Mouse (Mus musculus): ENCODE measurements around the gene Sbf2.

Gene Sbf2

GRCm38 (mm10) chr7:110387565-110387964 lies 227.2 kb downstream of the Sbf2 start:
- DNase-seq = no peak

- DNase-seq = no peak
Observed at GRCm38 (mm10) chr7:110385482-110385881, 229.2 kb downstream of the Sbf2 start.

GRCm38 (mm10) chr7:110384343-110384742 lies 230.4 kb downstream of the Sbf2 start:
- DNase-seq = no peak

DNA sequence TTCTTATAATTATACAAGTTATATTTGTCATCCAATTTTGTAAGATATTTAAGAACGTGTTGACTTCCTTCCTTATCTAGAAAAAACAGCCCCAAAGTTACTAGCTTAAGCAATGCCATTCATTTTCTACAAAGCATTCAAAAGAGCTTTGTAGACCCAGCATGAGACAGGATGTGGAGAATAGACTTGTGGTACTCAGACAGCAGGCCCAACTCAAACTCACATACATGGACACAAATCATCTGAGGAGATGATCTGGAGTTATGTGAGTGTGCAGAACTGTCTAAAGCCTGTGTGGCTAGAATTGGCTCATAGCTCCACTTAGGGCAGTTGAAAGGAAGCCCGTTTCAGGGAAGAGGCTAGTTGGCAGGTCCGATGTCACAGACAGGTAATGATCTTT lies 233.1 kb downstream of the Sbf2 start:
- DNase-seq = no peak

- DNase-seq = no peak
Observed at GRCm38 (mm10) chr7:110379335-110379914, 235.3 kb downstream of the Sbf2 start.

DNA sequence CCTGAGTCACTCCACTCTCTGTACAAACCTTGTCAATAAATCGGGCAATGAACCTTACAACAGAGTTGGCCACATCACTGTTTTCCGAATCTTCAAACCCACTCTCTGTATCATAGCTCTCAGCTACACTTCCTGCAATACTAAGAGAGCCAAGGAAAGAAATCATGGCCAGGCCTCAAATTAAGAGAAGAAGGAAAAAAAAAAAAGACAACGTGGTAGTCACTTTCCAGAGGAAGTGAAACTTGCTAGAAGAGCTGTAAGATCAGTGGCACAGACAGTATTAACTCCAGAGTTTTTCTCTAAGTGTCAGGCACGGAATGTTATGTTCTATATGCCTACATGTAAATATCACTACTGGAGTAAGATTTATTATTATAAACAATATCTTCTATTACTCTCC lies 242.2 kb downstream of the Sbf2 start:
- DNase-seq = no peak

DNA sequence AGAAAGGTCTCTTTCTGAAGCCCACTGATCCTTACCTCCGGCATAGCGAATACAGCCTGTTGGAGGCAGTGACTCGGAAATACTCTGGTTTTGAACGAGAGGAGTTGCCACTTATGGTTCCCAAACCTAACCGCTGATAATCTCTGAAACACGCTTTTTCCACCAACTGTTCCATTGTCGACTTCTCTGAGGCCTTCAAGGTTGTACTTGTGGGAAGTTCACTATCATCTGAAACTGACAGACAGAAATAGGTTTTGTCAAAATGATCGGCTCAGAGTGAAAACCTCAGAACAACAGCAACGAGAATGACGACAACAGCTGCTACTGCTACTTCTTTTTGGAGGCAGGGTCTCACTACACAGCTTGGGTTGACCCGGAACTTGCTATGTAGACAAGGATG lies 252.7 kb downstream of the Sbf2 start:
- DNase-seq = no peak

DNA sequence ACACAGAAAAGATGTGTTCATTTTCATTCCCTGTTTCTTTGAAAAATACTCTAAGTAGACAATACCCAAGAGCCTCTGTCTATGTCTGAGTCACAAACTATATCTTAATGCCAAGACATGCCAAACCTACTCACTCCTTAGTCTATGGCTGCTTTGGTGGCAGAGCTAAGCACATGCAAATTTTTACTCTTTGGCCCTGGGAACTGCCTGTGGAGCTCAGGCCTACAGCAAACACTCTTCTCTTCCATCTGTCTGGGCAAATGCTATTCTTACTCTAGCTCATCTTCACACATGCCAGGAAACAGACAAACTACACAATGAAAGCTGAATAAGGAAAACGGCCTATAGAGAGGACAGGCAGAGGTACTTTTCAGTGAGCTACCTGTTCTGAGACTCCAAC lies 253.2 kb downstream of the Sbf2 start:
- no peak for DNase-seq

GRCm38 (mm10) chr7:110359391-110359790 lies 255.3 kb downstream of the Sbf2 start:
- no peak for DNase-seq

GRCm38 (mm10) chr7:110353971-110354370 lies 260.8 kb downstream of the Sbf2 start:
- DNase-seq = no peak

DNA sequence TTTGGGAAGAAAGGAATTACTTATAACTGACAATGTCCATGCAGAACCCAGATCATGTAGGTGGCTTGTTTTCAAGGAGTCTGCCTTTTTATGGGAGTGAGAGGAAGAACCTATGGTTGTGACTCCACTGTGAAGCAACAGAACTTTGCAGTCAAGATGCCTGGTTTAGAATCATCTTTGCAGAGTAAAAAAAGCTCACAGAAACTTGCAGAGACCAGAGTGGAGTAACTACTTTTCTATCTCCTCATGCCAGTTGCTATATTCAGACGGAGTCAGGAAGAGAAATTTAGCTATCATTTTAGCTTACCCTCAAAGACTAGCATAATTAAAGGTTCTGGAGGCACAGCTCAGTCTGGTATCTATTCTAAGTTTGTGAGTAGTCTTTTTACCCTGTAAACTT lies 267.5 kb downstream of the Sbf2 start:
- no peak for DNase-seq

- no peak for DNase-seq
Observed at GRCm38 (mm10) chr7:110337601-110338000, 277.1 kb downstream of the Sbf2 start.

GRCm38 (mm10) chr7:110325381-110326110 lies 289.2 kb downstream of the Sbf2 start:
- DNase-seq = no peak

- DNase-seq = no peak
Observed at GRCm38 (mm10) chr7:110324852-110325251, 289.9 kb downstream of the Sbf2 start.

DNA sequence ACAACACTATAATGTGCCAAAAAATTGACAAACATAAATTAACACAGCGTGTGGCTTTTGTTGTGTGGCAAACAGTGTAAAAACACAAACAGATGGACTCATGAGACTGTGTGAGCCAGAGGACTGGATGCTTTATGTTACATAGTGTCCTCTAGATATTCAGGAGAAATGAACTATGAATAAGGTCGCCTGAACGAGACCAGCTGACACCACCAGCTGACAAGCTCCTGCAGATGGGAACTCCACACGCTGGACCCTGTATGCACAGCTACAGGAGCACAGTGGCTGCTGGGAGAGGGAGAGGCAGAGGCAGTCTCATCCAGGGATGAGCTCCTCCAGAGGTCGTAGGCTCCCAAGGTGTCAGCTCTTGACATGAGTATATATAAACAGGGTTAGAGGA lies 293.6 kb downstream of the Sbf2 start:
- DNase-seq = no peak

GRCm38 (mm10) chr7:110318971-110319519 lies 295.7 kb downstream of the Sbf2 start:
- DNase-seq = no peak

DNA sequence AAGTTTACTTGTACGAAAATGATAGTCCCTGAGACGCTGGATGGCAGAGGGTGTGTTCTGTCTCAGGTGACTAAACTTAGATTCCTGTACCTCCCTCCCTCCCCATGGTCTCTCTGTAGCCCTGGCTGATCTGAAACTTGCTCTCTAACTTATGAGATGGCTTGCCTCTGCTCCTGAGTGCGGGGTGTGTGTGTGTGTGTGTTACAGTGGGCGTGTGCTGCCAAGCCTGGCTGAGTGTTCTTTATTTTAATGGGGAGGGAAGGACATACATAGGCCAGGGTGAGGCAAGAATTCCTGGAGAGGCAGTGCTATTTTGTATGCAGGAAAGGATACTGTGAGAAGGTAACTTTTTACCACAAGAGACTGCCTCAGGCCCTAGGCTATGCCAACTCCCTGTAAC lies 297.3 kb downstream of the Sbf2 start:
- no peak for DNase-seq

GRCm38 (mm10) chr7:110315352-110315751 lies 299.4 kb downstream of the Sbf2 start:
- DNase-seq = no peak

GRCm38 (mm10) chr7:110314401-110314890 lies 300.3 kb downstream of the Sbf2 start:
- DNase-seq = no peak

DNA sequence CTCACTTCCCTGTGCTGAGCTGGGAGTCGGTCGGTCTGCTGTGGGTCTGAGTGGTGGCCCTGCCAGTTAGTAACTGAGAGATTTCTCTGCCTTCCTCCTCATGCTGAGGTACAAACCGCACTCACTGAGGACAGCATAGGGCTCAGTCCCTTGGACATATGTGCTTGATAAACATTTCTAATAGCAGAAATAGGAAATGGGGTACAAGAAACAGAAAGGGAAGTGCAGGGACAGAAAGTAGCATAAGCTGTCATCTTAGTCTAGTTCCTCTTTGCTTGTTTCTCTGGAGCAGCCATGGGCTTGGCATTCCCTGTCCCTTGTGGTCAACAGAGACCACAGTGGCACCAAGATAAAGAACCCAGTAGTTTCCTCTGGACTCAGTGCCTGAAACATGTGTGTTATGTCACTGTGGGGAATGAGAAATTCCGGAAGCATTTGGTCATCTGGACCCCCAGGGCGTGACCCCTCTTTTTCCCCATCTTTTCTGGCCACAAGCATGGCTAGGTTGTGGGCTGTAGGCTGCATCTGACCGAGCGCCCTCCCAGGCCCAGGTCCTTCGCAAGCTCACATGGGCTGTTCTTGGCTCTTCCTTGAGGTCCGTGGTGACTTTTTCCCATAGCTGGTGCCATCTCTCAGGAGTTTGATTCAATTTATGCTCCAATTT lies 301.2 kb downstream of the Sbf2 start:
- DNase-seq = no peak

DNA sequence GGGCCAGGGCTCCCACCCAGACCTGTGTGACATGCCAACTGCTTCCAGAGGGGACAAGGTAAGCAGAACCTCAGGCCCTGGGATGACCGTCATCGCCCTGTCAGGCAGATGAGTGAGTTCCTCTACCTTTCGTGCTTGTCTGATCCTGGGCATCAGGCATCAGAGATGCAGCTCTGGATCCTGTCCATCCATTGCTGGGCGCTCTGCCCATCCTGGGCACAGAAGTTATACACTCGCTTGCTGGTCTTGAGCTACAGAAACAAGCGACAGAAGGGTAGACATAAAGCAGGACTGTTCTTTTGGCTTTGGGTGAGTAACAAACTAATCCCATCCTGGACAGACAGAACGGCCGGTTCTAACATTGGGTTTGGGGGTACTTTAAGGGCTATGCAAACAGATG lies 305.5 kb downstream of the Sbf2 start:
- no peak for DNase-seq

- no peak for DNase-seq
Observed at GRCm38 (mm10) chr7:110307741-110308140, 307.0 kb downstream of the Sbf2 start.

GRCm38 (mm10) chr7:110306281-110306680 lies 308.4 kb downstream of the Sbf2 start:
- no peak for DNase-seq

DNA sequence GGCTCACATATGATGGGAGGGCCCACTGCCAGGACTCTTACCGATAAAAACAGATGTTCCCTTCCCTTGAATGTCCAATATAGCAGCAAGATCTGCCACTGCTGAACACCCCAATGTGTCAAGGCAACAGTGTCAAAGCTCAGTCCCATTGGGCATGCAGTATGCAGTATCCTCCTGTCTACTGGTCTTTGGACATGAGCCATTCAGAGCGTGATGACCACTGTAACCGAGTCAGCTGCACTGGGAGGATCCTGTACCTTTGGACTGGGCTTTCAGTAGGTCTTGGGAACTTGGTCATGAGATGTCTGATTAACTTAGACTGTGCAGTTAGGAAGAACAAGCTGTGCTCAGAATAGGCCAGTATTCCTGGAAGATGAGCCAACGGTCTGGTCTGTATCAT lies 309.2 kb downstream of the Sbf2 start:
- peak; percentile 73 for DNase-seq

Measured in kidney, postnatal 14 days (tissue).